In the genomic region with DNA sequence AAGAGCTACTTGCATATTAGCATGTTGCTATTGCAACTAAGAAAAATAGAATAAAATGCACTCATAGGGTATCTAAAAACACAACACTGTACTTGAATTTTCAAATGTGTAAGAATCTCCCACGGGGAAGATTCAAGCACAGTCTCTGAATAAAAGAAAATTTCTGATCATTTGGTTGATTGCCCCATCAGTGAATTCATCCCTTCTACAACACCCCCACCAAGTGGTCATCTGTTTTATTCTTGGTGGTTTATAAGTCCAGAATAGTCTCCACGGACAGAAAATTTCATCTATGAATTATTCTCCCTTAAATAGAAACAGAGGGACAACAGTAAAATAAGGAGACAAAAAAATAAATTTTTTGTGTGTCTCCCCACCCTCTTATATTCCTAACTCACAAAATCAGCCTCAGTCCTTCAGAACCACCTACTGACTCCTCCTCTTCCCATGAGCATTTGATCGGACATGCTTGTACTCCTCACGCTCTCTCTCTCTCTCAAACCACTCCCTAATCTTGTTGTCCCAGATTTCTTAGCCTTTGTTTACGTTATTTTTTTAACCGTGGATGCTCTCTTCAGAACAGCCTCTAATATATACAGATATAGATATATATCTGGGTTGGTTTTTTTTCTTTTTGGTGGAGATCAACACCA, we compare ENCODE assay signal across 8 mouse cellular contexts.
DNase-seq lines count a peak whose midpoint lies in the region; ATAC-seq and TF ChIP-seq lines count a peak whose summit lies in the region.

No protein-coding gene starts in this region.

- no peak overlapping the region for H3K27ac ChIP-seq in hindbrain, embryonic 14.5 days
- H3K27ac ChIP-seq in hindbrain, embryonic 10.5 days, result no peak overlapping the region
- H3K27ac ChIP-seq in ES-E14 (ENCODE audit: insufficient read depth, low read depth, low read length, poor library complexity, severe bottlenecking), result no peak overlapping the region

- no peak overlapping the region for H3K4me2 ChIP-seq in hindbrain, embryonic 14.5 days (replicated peaks)

- WGBS in hindbrain, embryonic 14.5 days, result 52% methylated on average over 6 of the region's 6 CpGs
- 54% methylated on average over 6 of the region's 6 CpGs for WGBS in hindbrain, embryonic 10.5 days

- peaks cover 24% of the 10 kb centered on the region for H3K27me3 ChIP-seq in hindbrain, embryonic 14.5 days (ENCODE audit: control insufficient read depth, insufficient read depth, low read length)
- H3K27me3 ChIP-seq in hindbrain, embryonic 10.5 days (ENCODE audit: insufficient read depth, poor library complexity, severe bottlenecking), result no peaks in the 10 kb centered on the region

- in situ Hi-C loops in ES-E14 (cut with MboI; ENCODE audit: low sequenced_read_pairs in 2 of 2, unreplicated experiment in 2 of 2), result loop anchor here (25.0 kb wide), 1 partner anchor 882 kb away; a partner anchor contains a TSS

- no peak overlapping the region for H3K9ac ChIP-seq in hindbrain, embryonic 14.5 days
- H3K9ac ChIP-seq in ES-E14 (ENCODE audit: insufficient read depth, low read depth, low read length, poor library complexity, severe bottlenecking), result no peak overlapping the region

- H3K9me3 ChIP-seq in hindbrain, embryonic 14.5 days (ENCODE audit: control insufficient read depth, low read length), result no peaks in the 10 kb centered on the region
- H3K9me3 ChIP-seq in hindbrain, embryonic 10.5 days, result no peaks in the 10 kb centered on the region
- no peaks in the 10 kb centered on the region for H3K9me3 ChIP-seq in ES-E14 (ENCODE audit: control insufficient read depth, insufficient read depth, low read depth, low read length)

- DNase-seq in hindbrain, embryonic 14.5 days (ENCODE audit: low spot score), result peak; percentile 69
- DNase-seq in hindbrain, embryonic 10.5 days (ENCODE audit: low spot score), result no peak
- no peak for DNase-seq in ES-E14 (ENCODE audit: low read depth, low spot score)
- peak; percentile 57 for DNase-seq in embryo, embryonic 11 days
- peak; percentile 33 to 53 for DNase-seq in layer of hippocampus, postnatal 10 days (ENCODE audit: low spot score in 2 of 2)
- no peak for DNase-seq in cerebellum, adult 8-10 months
- no peak for DNase-seq in testis, postnatal 14 days (ENCODE audit: low spot score)

- no peak; the same call in 1 of the 2 replicates for ATAC-seq in hindbrain, embryonic 14.5 days (ENCODE audit: low FRiP score)
- ATAC-seq in activated CD4-positive, CD25-positive, alpha-beta regulatory T cell, adult 4 months, result no peak

- no peaks in the 10 kb centered on the region for H3K4me1 ChIP-seq in hindbrain, embryonic 14.5 days (replicated peaks; ENCODE audit: control insufficient read depth, insufficient read depth, low read length)
- no peaks in the 10 kb centered on the region for H3K4me1 ChIP-seq in hindbrain, embryonic 10.5 days (replicated peaks)
- H3K4me1 ChIP-seq in ES-E14 (ENCODE audit: control insufficient read depth in 2 of 2, insufficient read depth in 2 of 2, low read length in 2 of 2, poor library complexity in 1 of 2), result no peaks in the 10 kb centered on the region

- no peak overlapping the region for H3K4me3 ChIP-seq in hindbrain, embryonic 14.5 days (replicated peaks; ENCODE audit: low read length)
- no peak overlapping the region for H3K4me3 ChIP-seq in hindbrain, embryonic 10.5 days
- no peak overlapping the region for H3K4me3 ChIP-seq in ES-E14 (ENCODE audit: insufficient read depth in 1 of 2, low read depth in 1 of 2, low read length in 2 of 2, poor library complexity in 1 of 2, severe bottlenecking in 1 of 2)

- no peaks in the 10 kb centered on the region for H3K36me3 ChIP-seq in hindbrain, embryonic 14.5 days (replicated peaks; ENCODE audit: control insufficient read depth, insufficient read depth)
- H3K36me3 ChIP-seq in hindbrain, embryonic 10.5 days, result no peaks in the 10 kb centered on the region
- H3K36me3 ChIP-seq in ES-E14 (ENCODE audit: control insufficient read depth, insufficient read depth, low read length, poor library complexity, severe bottlenecking), result no peaks in the 10 kb centered on the region

TF ChIP-seq in ES-E14, 5 proteins besides CTCF, POLR2A, EP300 and RAD21:
- TF ChIP-seq ZNF384 (IDR thresholded peaks at IDR 0.05; ENCODE audit: low read depth, low read length) (no peak), MAFK (IDR thresholded peaks at IDR 0.05; ENCODE audit: insufficient read depth, low read depth, low read length) (no peak), CHD2 (IDR thresholded peaks at IDR 0.05; ENCODE audit: low read depth, low read length) (no peak), ZC3H11A (IDR thresholded peaks at IDR 0.05; ENCODE audit: borderline replicate concordance, low read depth, low read length) (peak; percentile 81; the same call in 1 of the 2 replicates), HCFC1 (IDR thresholded peaks at IDR 0.05; ENCODE audit: borderline replicate concordance, insufficient read depth, low read length) (no peak)

Comparison
In these comparisons a context has a peak if more than half of its experiments do, and no peak if none do; other contexts are left out.
1. DNase-seq: peak in hindbrain, embryonic 14.5 days (single experiment), embryo, embryonic 11 days (single experiment) and layer of hippocampus, postnatal 10 days (2 of 2); none in hindbrain, embryonic 10.5 days (single experiment), ES-E14 (single experiment), cerebellum, adult 8-10 months (single experiment) and testis, postnatal 14 days (single experiment).